Mouse (Mus musculus) MEL (cell line): ENCODE data around the gene Csrnp1.

Experiments used
- CTCF ChIP-seq, 3 experiments: IDR thresholded peaks in 2 of 3; conservative IDR thresholded peaks in 1 of 3; 2 replicates each; pipeline ENCODE4 v1.5.1; 2011 to 2012; ENCODE audit warnings: low read length in 3 of 3, low read depth in 2 of 3, mild to moderate bottlenecking in 2 of 3, improper control_type of control experiment in 1 of 3, inconsistent platforms in 1 of 3, mixed read lengths in 1 of 3, moderate library complexity in 1 of 3; ENCODE audit not compliant: control insufficient read depth in 1 of 3, insufficient read depth in 1 of 3, poor library complexity in 1 of 3, severe bottlenecking in 1 of 3
- EP300 ChIP-seq, 2 experiments: IDR thresholded peaks; 2 replicates each; pipeline ENCODE4 v1.6.1; 2011; ENCODE audit warnings: improper control_type of control experiment in 2 of 2, low read length in 2 of 2, low read depth in 1 of 2, mild to moderate bottlenecking in 1 of 2
- GABPA ChIP-seq: IDR thresholded peaks from 2 replicates; pipeline ENCODE4 v1.6.1; 2012; ENCODE audit warnings: low read depth, mild to moderate bottlenecking, inconsistent platforms, low read length, improper control_type of control experiment, moderate library complexity
- TAL1 ChIP-seq: IDR thresholded peaks from 2 replicates; pipeline ENCODE4 v1.6.1; 2012; ENCODE audit warnings: mild to moderate bottlenecking, inconsistent platforms, low read length, moderate library complexity, mixed read lengths
- ZC3H11A ChIP-seq: IDR thresholded peaks from 2 replicates; pipeline ENCODE4 v1.6.1; 2012; ENCODE audit warnings: low read depth, mild to moderate bottlenecking, inconsistent platforms, low read length, improper control_type of control experiment
- ZMIZ1 ChIP-seq: IDR thresholded peaks from 2 replicates; pipeline ENCODE4 v1.6.1; 2012; ENCODE audit warnings: low read depth, mild to moderate bottlenecking, inconsistent platforms, low read length, improper control_type of control experiment, moderate library complexity

GRCm38 (mm10) chr9:120014828-120015227, 30.4 kb upstream of the Csrnp1 start:
- no peak for TF ChIP-seq GABPA
- no peak for TF ChIP-seq ZMIZ1
- TF ChIP-seq CTCF (IDR thresholded peaks at IDR 0.05 in 2 of 3, conservative IDR thresholded peaks at IDR 0.05 in 1 of 3; ENCODE audit: control insufficient read depth in 1 of 3, insufficient read depth in 1 of 3, low read depth in 2 of 3, low read length in 3 of 3, poor library complexity in 1 of 3, severe bottlenecking in 1 of 3) = no peak
- no peak for TF ChIP-seq TAL1
- no peak for TF ChIP-seq EP300 (IDR thresholded peaks at IDR 0.05; ENCODE audit: low read depth in 1 of 2, low read length in 2 of 2)
- TF ChIP-seq ZC3H11A = no peak
